Mouse (Mus musculus) liver, embryonic 14.5 days (tissue): ENCODE measurements around the gene Rps28.

ENCODE experiments used
- CTCF ChIP-seq: IDR thresholded peaks from 2 replicates; pipeline ENCODE4 v1.5.1; 2016; ENCODE audit warnings: antibody characterized with exemption, low read depth, control low read depth
- EP300 ChIP-seq: IDR thresholded peaks from 2 replicates; pipeline ENCODE4 v1.6.1; 2016; ENCODE audit warnings: antibody characterized with exemption, low read depth

DNA sequence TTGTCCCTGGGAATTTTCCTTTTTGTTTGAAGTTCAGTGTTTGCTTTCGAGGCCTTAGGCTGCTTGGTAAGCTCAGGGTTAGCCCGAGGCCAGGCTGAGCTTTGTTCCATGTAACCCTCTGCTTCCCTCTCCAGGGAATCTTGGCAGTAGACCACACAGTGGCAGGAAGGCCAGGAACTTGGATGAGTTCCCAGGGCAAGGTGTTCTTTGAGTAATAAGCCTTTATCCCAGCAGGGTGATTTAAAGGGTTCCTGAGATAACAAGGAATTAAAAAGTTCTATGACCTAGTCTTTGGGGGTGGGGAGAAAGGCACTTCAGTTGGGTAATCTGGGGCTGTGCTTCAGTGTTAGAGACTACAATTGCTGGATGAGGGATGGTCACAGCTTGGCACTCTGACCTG is 4.5 kb upstream of the Rps28 start:
- TF ChIP-seq CTCF (no peak), EP300 (no peak)
